Mouse (Mus musculus): ENCODE measurements around the gene Scimp.

DNA sequence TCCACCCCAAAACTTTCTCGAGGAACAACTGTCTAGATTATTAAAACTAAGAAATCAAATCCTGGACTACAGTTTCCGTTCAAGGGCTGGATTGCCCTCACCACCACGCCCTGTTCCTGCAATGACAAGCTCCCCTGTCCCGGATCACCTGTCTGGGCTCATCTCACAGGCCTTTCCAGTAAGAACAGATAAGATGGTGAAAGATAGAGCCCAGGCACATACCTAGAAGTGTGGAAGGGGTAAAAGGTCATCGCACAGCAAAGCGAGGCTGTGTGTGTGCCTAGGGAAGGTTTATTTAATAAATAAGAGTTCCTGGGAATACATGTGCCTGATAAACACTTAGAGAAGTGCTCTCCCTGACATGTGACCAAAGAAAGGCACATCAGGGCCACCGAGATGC is 66.8 kb downstream of the Scimp start:
- TF ChIP-seq POLR2A (IDR thresholded peaks at IDR 0.05; ENCODE audit: extremely low read depth, insufficient read depth, low read length) (no peak), CTCF (IDR thresholded peaks at IDR 0.05; ENCODE audit: extremely low read depth, insufficient read depth, low read length) (no peak)

All from cortical plate, adult 2 months (tissue).